10 mouse cellular contexts compared by ENCODE assay signal in genomic region chr6:100110981-100111660, GRCm38 (mm10).
DNase-seq lines count a peak whose midpoint lies in the region; TF ChIP-seq lines count a peak whose summit lies in the region.
"Had no signal": no experiment of that assay in that cellular context is flagged by ENCODE, and none has a peak within 500 bp of the region (broad histone marks: within the 10 kb centered on the region; RNA-seq: fewer than 3 reads in every experiment).

No protein-coding gene starts in this region.

- H3K27me3 ChIP-seq in liver, adult 2 months (ENCODE audit: control insufficient read depth, insufficient read depth, low read length) = no peaks in the 10 kb centered on the region

- WGBS in liver, adult 2 months = 78% methylated on average over 2 of the region's 2 CpGs

- H3K27ac ChIP-seq in gastrocnemius, adult 2 months = no peak overlapping the region
- no peak overlapping the region for H3K27ac ChIP-seq in liver, adult 2 months (replicated peaks; ENCODE audit: insufficient read depth, low read depth, low read length)
- H3K27ac ChIP-seq: limb, embryonic 15.5 days had no signal

- no peak for TF ChIP-seq POLR2A in liver, adult 2 months (IDR thresholded peaks at IDR 0.05; ENCODE audit: extremely low read depth, insufficient read depth, low read length)

- H3K36me3 ChIP-seq in liver, adult 2 months (ENCODE audit: control insufficient read depth, insufficient read depth, low read length) = no peaks in the 10 kb centered on the region
- H3K36me3 ChIP-seq: limb, embryonic 15.5 days had no signal

- no peak for TF ChIP-seq CTCF in gastrocnemius, adult 2 months (IDR thresholded peaks at IDR 0.05)
- TF ChIP-seq CTCF in liver, adult 2 months (IDR thresholded peaks at IDR 0.05; ENCODE audit: low read depth, low read length) = no peak

- intact Hi-C loops in gastrocnemius, adult 2 months (cut with DNase I) = no loop called here

- H3K79me2 ChIP-seq in liver, adult 2 months (ENCODE audit: control insufficient read depth, insufficient read depth, low read length) = no peaks in the 10 kb centered on the region

- H3K9ac ChIP-seq in liver, adult 2 months (ENCODE audit: low read depth, low read length) = no peak overlapping the region
- H3K9ac ChIP-seq: limb, embryonic 15.5 days had no signal

- peaks cover 3% of the 10 kb centered on the region; the same call in 1 of the 2 replicates for H3K4me1 ChIP-seq in liver, adult 2 months (ENCODE audit: control insufficient read depth, insufficient read depth, low read length)

- no peak overlapping the region for H3K4me3 ChIP-seq in gastrocnemius, adult 2 months
- no peak overlapping the region for H3K4me3 ChIP-seq in liver, adult 2 months (ENCODE audit: insufficient read depth, low read depth, low read length)
- H3K4me3 ChIP-seq: limb, embryonic 15.5 days had no signal

- DNase-seq in gastrocnemius, adult 2 months = peak; percentile 35
- no peak for DNase-seq in gastrocnemius, adult 8-10 months (ENCODE audit: low spot score in 2 of 2)
- DNase-seq in liver, adult 2 months (ENCODE audit: extremely low read depth, low read depth, low spot score) = peak; percentile 17
- DNase-seq in liver = no peak
- DNase-seq in cerebellum, postnatal 36 days = peak; percentile 54 to 60
- DNase-seq in skeletal muscle tissue, adult 2 months (ENCODE audit: low read depth, low spot score) = peak; percentile 25
- DNase-seq in thymus, postnatal 0 days (ENCODE audit: low spot score) = no peak
- DNase-seq in left cerebral cortex, adult 9 months (ENCODE audit: low spot score in 2 of 2) = no peak
- DNase-seq: adrenal gland, adult 2 months had no signal

Comparison
In these comparisons a context has a peak if more than half of its experiments do, and no peak if none do; other contexts are left out.
1. DNase-seq: peak in gastrocnemius, adult 2 months (single experiment), liver, adult 2 months (single experiment), cerebellum, postnatal 36 days (2 of 2) and skeletal muscle tissue, adult 2 months (single experiment); none in gastrocnemius, adult 8-10 months (0 of 2), liver (single experiment), thymus, postnatal 0 days (single experiment) and left cerebral cortex, adult 9 months (0 of 2).